Mouse (Mus musculus) ES-E14 (cell line): ENCODE data around the gene Gm3248.
"Not testable (repeated sequence)": the region's sequence is repeated elsewhere in the genome, so short reads cannot be mapped to it uniquely, and the experiment has no call there.

Experiments used
- CHD2 ChIP-seq: IDR thresholded peaks from 2 replicates; pipeline ENCODE4 v1.6.1; 2014; ENCODE audit warnings: mild to moderate bottlenecking, low read depth, low read length, inconsistent platforms
- HCFC1 ChIP-seq: IDR thresholded peaks from 2 replicates; pipeline ENCODE4 v1.6.1; 2012; ENCODE audit warnings: low read length, inconsistent platforms, borderline replicate concordance; ENCODE audit not compliant: insufficient read depth
- ZC3H11A ChIP-seq: IDR thresholded peaks from 2 replicates; pipeline ENCODE4 v1.6.1; 2012; ENCODE audit warnings: low read depth, mild to moderate bottlenecking, inconsistent platforms, low read length, borderline replicate concordance

- TF ChIP-seq ZC3H11A, HCFC1, CHD2: not testable (repeated sequence)
Measured at GRCm38 (mm10) chr14:5987136-5987535, 25.6 kb upstream of the Gm3248 start.
